Mouse (Mus musculus): ENCODE measurements around the gene Bpifb3.

GRCm38 (mm10) chr2:153874745-153875144 lies 43.3 kb upstream of the Bpifb3 start, which contains the start of gene Bpifb2:
- TF ChIP-seq GATA1 (IDR thresholded peaks at IDR 0.05; ENCODE audit: low read length) (no peak), TAL1 (IDR thresholded peaks at IDR 0.05; ENCODE audit: low read length) (no peak)
